Mouse (Mus musculus): ENCODE results near the gene Atxn2.

GRCm38 (mm10) chr5:121833572-121834240 is 122.6 kb downstream of the Atxn2 start:
- TF ChIP-seq GATA1 (IDR thresholded peaks at IDR 0.05; ENCODE audit: low read length) (no peak), TAL1 (IDR thresholded peaks at IDR 0.05; ENCODE audit: low read length) (no peak)

Measured in erythroblast, embryonic 14.5 days (primary cell).